Mouse (Mus musculus) kidney, adult 2 months (tissue): ENCODE data around the gene Dusp13. TPM values are rescaled to one million over a fixed set of nuclear protein-coding genes. Genes with fewer than 3 reads are reported as not detected.

Experiments used
- DNase-seq: peaks from one replicate; pipeline ENCODE4 v3.0.0; 2021
- H3K27ac ChIP-seq: fragments of 200-500 bp; 2 replicates; pipeline ENCODE4 v1.5.1; 2012; ENCODE audit warnings: low read depth, low read length, control low read depth, inconsistent platforms; ENCODE audit not compliant: insufficient read depth
- H3K27me3 ChIP-seq: fragments of 200-500 bp; replicated peaks from 2 replicates; pipeline ENCODE4 v1.6.1; 2012; ENCODE audit warnings: mild to moderate bottlenecking, moderate library complexity, low read length, inconsistent platforms; ENCODE audit not compliant: control insufficient read depth, insufficient read depth
- H3K36me3 ChIP-seq: fragments of 200-500 bp; 2 replicates; pipeline ENCODE4 v1.6.1; 2012; ENCODE audit warnings: mild to moderate bottlenecking, moderate library complexity, low read length, inconsistent platforms; ENCODE audit not compliant: control insufficient read depth, insufficient read depth
- H3K4me1 ChIP-seq: fragments of 200-500 bp; 2 replicates; pipeline ENCODE4 v1.6.1; 2011; ENCODE audit warnings: low read length; ENCODE audit not compliant: control insufficient read depth, insufficient read depth
- H3K4me3 ChIP-seq: fragments of 200-500 bp; 2 replicates; pipeline ENCODE4 v1.5.1; 2011; ENCODE audit warnings: mild to moderate bottlenecking, low read depth, low read length, control low read depth; ENCODE audit not compliant: insufficient read depth
- CTCF ChIP-seq: fragments of 200-500 bp; conservative IDR thresholded peaks from 2 replicates; pipeline ENCODE4 v1.5.1; 2011; ENCODE audit warnings: low read depth, mild to moderate bottlenecking, control low read depth, low read length, moderate library complexity, mixed read lengths; ENCODE audit not compliant: insufficient read depth, insufficient read length
- POLR2A ChIP-seq: fragments of 200-500 bp; IDR thresholded peaks from one replicate; pipeline ENCODE4 v1.6.1; 2011; ENCODE audit warnings: low read depth, low read length, control low read depth
- WGBS: fragments of 180-500 bp; shearing (Covaris S2); methylation state at CpG from one replicate; pipeline ENCODE4 v1.1.7; 2018; 5-methylcytosine and 5-hydroxymethylcytosine counted together
- polyA plus RNA-seq: library from polyadenylated mRNA; depleted of rRNA; stranded (reverse); fragments of >200 nt; gene quantifications from 2 replicates; pipeline ENCODE4 v1.2.3, GENCODE M21; 2012; rRNA removed

Gene Dusp13
- polyA plus RNA-seq, 1 experiment = 1.8 TPM

DNA sequence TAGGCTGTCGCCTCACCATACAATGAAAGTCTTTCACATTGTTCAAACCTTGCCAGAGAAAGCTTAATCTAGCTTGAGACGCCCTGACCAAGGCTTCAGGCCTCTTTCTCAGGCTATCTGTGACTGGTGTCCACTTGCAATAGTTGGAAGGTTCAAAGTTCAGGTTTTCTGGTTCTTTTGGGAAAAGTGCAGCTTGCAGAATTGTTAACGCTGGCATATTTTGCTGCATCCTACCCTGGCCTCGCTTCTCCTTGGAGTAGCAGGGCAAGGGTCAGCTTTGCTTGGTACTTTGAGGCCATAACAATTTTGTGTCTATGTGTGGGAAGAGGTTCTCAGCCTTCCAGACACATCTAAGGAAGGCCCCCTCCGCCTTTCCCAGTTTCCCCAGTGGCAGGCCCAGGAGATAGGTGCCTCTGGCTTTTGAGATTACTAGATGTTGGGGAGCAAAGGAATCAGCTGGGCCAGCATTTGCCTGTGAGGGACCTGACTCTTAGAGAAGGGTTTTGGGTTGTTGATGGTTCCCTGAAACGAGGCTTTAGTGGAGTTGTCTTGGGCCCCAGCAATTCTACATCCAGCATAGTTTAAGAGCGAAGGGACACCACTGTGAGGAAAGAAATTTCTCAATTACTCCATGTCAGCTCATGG is 54.7 kb downstream of the Dusp13 start:
- Histone ChIP-seq H3K4me1 (peaks cover 5% of the 10 kb centered on the region), H3K27me3 (no peaks in the 10 kb centered on the region), H3K36me3 (no peaks in the 10 kb centered on the region), H3K27ac (peak overlapping the region; percentile 48), H3K4me3 (no peak overlapping the region)
- WGBS = 77% methylated on average over 7 of the region's 7 CpGs
- no peak for TF ChIP-seq CTCF
- no peak for TF ChIP-seq POLR2A
- DNase-seq = peak; percentile 87

DNA sequence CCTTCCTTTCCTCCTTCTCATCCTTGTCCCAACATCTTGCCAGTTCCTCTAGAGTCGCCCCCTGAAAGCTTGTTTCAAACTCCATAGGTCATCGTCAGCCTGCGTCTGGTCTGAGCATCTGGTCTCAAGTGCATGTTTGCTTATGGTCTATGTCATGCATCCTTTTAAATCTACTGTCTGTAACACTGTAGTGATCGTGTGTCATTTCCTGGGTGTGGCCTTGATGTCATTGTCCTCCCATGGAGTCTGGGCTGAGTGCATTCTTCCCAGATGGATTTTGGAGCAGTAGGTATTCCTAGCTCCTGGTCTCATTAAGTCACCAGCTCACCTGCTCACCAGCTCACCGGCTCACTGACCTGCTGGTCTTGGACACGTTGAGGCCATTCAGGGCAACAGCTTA is 56.0 kb downstream of the Dusp13 start:
- Histone ChIP-seq H3K4me3 (no peak overlapping the region), H3K27ac (no peak overlapping the region), H3K36me3 (no peaks in the 10 kb centered on the region), H3K27me3 (no peaks in the 10 kb centered on the region), H3K4me1 (peaks cover 5% of the 10 kb centered on the region)
- 72% methylated on average over 6 of the region's 6 CpGs for WGBS
- no peak for TF ChIP-seq POLR2A
- no peak for TF ChIP-seq CTCF
- no peak for DNase-seq

DNA sequence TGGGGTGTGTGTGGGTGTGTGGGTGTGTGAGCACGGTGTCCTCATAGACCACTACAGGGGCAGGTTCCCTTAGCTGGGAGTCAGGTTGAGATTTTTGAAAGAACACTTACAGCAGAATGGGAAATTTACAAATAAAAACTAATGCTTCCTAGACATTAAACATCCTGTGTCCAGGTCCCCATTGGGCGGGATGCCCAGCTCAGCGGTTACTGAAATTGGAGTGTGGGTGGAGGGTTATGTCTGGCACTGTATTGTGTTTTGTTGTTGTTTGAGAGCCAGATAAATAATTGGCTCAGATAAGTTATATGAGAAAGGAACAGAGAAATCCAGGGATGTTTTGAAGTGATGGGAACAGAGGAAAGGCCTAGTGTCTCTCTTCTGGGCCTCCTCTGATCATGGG is 59.9 kb downstream of the Dusp13 start:
- Histone ChIP-seq H3K4me3 (no peak overlapping the region), H3K4me1 (no peaks in the 10 kb centered on the region; the same call in 1 of the 2 replicates), H3K36me3 (no peaks in the 10 kb centered on the region), H3K27ac (no peak overlapping the region), H3K27me3 (no peaks in the 10 kb centered on the region)
- DNase-seq = no peak
- TF ChIP-seq POLR2A = no peak
- TF ChIP-seq CTCF = no peak
- WGBS = 76% methylated on average over 3 of the region's 3 CpGs

DNA sequence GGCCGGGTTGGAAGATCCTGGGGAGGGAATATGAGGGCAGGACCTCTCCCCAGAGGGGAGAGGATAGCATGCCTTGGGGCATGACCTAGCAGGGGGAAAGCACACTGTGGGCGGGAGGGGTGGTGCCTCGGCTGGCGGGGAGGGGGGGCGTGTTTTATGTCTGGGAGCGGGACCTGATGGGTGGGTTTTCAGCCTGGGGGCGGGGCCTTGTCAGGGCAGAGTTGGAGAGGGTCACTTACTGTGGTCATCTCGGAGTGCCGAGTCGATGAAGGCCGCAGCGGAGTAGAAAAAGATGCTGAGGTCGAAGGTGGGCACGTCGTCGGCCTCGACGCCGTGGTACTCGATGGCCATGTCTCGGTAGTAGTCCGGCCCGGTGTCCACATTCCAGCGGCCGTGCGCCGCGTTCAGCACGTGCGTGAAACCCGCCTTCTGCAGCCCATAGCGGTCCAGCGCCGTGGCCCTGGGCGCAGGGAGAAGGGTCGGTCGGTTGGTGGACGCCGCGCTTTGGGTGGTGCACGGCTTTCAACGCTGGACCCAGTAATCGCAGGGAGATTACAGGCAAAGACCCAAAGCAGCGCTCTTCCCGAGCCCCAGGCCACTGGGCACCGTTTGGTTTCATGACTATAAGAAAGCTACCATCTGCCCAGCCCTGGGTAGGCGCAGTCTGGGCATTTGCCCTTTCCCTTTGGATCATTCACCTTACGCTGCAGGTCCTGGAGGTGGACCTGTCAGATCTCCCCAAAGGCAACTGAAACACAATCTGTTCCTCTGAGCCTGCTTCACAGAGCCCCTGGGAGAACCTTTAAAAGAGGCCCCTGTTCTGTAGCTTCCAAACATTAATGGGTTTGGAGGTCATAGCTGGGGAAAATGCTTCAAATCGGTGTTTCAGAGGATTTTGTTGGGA is 64.4 kb downstream of the Dusp13 start:
- Histone ChIP-seq H3K27me3 (no peaks in the 10 kb centered on the region), H3K36me3 (no peaks in the 10 kb centered on the region), H3K27ac (no peak overlapping the region), H3K4me1 (no peaks in the 10 kb centered on the region; the same call in 1 of the 2 replicates), H3K4me3 (no peak overlapping the region)
- TF ChIP-seq POLR2A = no peak
- DNase-seq = no peak
- 23% methylated on average over 49 of the region's 49 CpGs for WGBS

DNA sequence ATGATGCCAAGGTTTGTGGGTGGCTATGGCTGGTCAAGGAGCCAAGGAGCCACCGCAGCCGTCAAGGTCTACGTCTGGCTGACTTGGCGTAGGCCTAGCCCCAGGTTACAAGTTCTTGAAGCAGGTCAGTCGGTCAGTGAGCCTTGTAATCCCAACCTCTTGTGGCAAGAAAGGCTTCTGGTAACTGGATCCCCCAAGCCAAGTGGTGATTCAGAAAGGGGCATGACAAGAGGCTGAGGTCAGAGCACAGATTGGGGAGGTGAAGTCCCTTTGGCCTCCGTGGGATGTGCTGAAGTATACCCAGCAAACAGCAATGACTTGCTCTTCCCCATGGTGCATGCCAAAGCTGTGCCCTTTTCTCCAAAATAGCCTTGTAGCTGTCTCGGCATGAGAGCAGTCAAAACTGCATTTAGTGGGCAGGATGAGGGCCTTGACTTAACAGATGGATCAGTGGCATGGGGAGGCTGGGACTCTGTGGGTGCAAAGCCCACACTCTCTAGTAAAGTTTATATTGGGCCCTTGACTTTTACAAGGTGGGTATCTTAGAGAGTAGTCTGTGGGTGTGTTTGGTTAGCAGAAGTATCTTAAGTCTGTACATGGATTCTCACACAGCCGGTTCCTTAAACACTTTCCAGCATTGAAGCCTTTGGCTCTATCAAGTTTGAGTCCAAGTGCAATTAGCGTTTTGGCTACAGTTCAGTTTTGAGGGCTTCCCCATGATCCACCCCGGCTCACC is 65.4 kb downstream of the Dusp13 start:
- no peak for TF ChIP-seq POLR2A
- TF ChIP-seq CTCF = no peak
- no peaks in the 10 kb centered on the region for H3K36me3 ChIP-seq
- no peaks in the 10 kb centered on the region; the same call in 1 of the 2 replicates for H3K4me1 ChIP-seq
- H3K27ac ChIP-seq = no peak overlapping the region
- no peak overlapping the region for H3K4me3 ChIP-seq
- WGBS = 93% methylated on average over 10 of the region's 10 CpGs
- H3K27me3 ChIP-seq = no peaks in the 10 kb centered on the region
- no peak for DNase-seq

DNA sequence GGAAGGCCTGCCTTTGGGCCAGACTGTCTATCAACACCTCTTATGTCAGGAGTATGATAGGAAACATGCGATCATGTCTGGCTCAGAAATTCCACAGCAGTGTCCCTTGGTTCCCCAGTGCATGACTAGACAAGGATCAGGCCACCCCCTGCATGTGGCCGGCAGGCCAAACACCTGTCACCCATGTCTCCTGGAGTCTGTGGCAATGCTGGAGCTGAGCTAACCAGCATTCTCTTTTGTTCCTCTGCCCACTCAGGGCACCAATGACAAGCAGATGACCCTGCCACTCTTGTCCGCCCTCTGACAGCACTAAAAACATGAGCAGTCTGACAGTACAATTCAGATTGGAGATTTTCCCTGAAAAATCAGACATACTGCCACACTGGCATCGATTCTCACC is 67.1 kb downstream of the Dusp13 start:
- no peak overlapping the region for H3K27ac ChIP-seq
- H3K27me3 ChIP-seq = no peaks in the 10 kb centered on the region
- TF ChIP-seq CTCF = no peak
- TF ChIP-seq POLR2A = no peak
- no peak for DNase-seq
- no peaks in the 10 kb centered on the region for H3K36me3 ChIP-seq
- H3K4me1 ChIP-seq = no peaks in the 10 kb centered on the region; the same call in 1 of the 2 replicates
- H3K4me3 ChIP-seq = no peak overlapping the region
- WGBS = 92% methylated on average over 4 of the region's 4 CpGs

Other genes starting within 250 kb of the Dusp13 start
- 0.11 and 0.52 TPM in 2 replicates for gene Dupd1, start 36.6 kb downstream of the Dusp13 start, polyA plus RNA-seq
- 21.1 and 23.9 TPM in 2 replicates for gene Samd8, start 650 bp downstream of the Dusp13 start, polyA plus RNA-seq
- 140 and 166 TPM in 2 replicates for gene Vdac2, start 74.1 kb upstream of the Dusp13 start, polyA plus RNA-seq
- gene Comtd1, start 97.8 kb upstream of the Dusp13 start, polyA plus RNA-seq = 30.3 and 35.2 TPM in 2 replicates
- gene Zfp503, start 238.4 kb upstream of the Dusp13 start, polyA plus RNA-seq = 56.9 and 85.8 TPM in 2 replicates